In the genomic region with DNA sequence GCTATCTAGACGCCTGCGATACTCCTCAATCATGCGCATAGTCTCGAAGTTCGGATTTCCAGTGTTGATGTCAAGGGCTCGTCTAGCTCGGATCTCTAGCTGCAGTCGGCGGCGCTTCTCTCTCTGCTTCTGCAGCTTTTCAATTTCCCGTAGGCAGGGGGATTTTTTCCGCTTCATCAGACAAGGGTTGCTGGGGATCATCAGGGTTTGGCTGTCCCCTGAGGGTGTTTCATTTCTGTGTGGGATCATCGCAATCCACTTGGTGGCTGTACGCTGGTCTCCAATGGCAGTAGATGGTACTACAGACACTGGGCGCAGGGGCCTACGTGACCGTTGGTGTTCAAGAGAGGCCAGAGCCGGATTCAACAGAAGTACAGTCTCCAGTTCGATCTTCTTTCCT, we compare ENCODE assay signal across 34 mouse cellular contexts. TPM values are rescaled to one million over a fixed set of nuclear protein-coding genes. Genes with fewer than 3 reads are reported as not detected.
DNase-seq lines count a peak whose midpoint lies in the region; ATAC-seq and TF ChIP-seq lines count a peak whose summit lies in the region.
"Had no signal": no experiment of that assay in that cellular context is flagged by ENCODE, and none has a peak within 500 bp of the region (broad histone marks: within the 10 kb centered on the region; RNA-seq: fewer than 3 reads in every experiment).

No protein-coding gene starts in this region.

- no peaks in the 10 kb centered on the region for H3K36me3 ChIP-seq in midbrain, embryonic 14.5 days (ENCODE audit: control insufficient read depth, insufficient read depth, low read length)
- no peaks in the 10 kb centered on the region for H3K36me3 ChIP-seq in midbrain, postnatal 0 days (ENCODE audit: insufficient read depth, low read length)
- H3K36me3 ChIP-seq: forebrain, embryonic 10.5 days; hindbrain, embryonic 10.5 days; hindbrain, embryonic 15.5 days had no signal

- peak; percentile 8 for DNase-seq in midbrain, embryonic 14.5 days
- DNase-seq in midbrain, postnatal 0 days (ENCODE audit: low spot score), result no peak
- DNase-seq in R1 (ENCODE audit: low read depth, low spot score), result peak; percentile 30
- DNase-seq in ZHBTc4 (ENCODE audit: low read depth, low spot score), result peak; percentile 22
- peak; percentile 64 for DNase-seq in retina, embryonic 14.5 days (ENCODE audit: low spot score)
- DNase-seq in lung, postnatal 36 days, result no peak
- DNase-seq in lung, postnatal 25 days (ENCODE audit: low spot score), result no peak
- DNase-seq in lung, postnatal 4 days, result no peak
- DNase-seq: adrenal gland, adult 8-10 months; adrenal gland, postnatal 25 days; cerebellum, adult 11-12 months; cerebellum, adult 9-10 months; cerebellum, postnatal 25 days; gastrocnemius, postnatal 10 days had no signal

- H3K27me3 ChIP-seq in midbrain, embryonic 14.5 days (ENCODE audit: control insufficient read depth, insufficient read depth, low read length), result no peaks in the 10 kb centered on the region
- H3K27me3 ChIP-seq in midbrain, postnatal 0 days (ENCODE audit: insufficient read depth, low read length), result no peaks in the 10 kb centered on the region
- H3K27me3 ChIP-seq: forebrain, embryonic 13.5 days; hindbrain, embryonic 15.5 days had no signal

- H3K4me2 ChIP-seq in midbrain, embryonic 14.5 days (ENCODE audit: low read length), result no peak overlapping the region
- H3K4me2 ChIP-seq in midbrain, postnatal 0 days (ENCODE audit: low read depth, low read length, poor library complexity, severe bottlenecking), result no peak overlapping the region
- H3K4me2 ChIP-seq: forebrain, embryonic 13.5 days; heart, embryonic 11.5 days; hindbrain, embryonic 15.5 days had no signal

- no peak overlapping the region for H3K27ac ChIP-seq in midbrain, embryonic 14.5 days (replicated peaks; ENCODE audit: low read depth, low read length)
- no peak overlapping the region for H3K27ac ChIP-seq in midbrain, postnatal 0 days (ENCODE audit: low read depth, low read length)
- H3K27ac ChIP-seq: forebrain, embryonic 10.5 days; forebrain, embryonic 13.5 days; hindbrain, embryonic 10.5 days; hindbrain, embryonic 15.5 days had no signal

- 87% methylated on average over 19 of the region's 19 CpGs for WGBS in midbrain, embryonic 14.5 days
- WGBS in midbrain, postnatal 0 days, result 82% methylated on average over 19 of the region's 19 CpGs

- no peaks in the 10 kb centered on the region for H3K4me1 ChIP-seq in midbrain, embryonic 14.5 days (ENCODE audit: control insufficient read depth, insufficient read depth, low read length)
- H3K4me1 ChIP-seq in midbrain, postnatal 0 days (ENCODE audit: insufficient read depth, low read length), result no peaks in the 10 kb centered on the region
- H3K4me1 ChIP-seq: forebrain, embryonic 10.5 days; forebrain, embryonic 13.5 days; hindbrain, embryonic 10.5 days; hindbrain, embryonic 15.5 days had no signal

- no peaks in the 10 kb centered on the region for H3K9me3 ChIP-seq in midbrain, embryonic 14.5 days (ENCODE audit: control insufficient read depth, low read length)
- H3K9me3 ChIP-seq in midbrain, postnatal 0 days (ENCODE audit: low read length), result no peaks in the 10 kb centered on the region
- H3K9me3 ChIP-seq: forebrain, embryonic 10.5 days; forebrain, embryonic 13.5 days; hindbrain, embryonic 10.5 days; hindbrain, embryonic 15.5 days had no signal

- no peak for TF ChIP-seq CTCF in midbrain, postnatal 0 days (IDR thresholded peaks at IDR 0.05)

- H3K4me3 ChIP-seq in midbrain, embryonic 14.5 days (replicated peaks; ENCODE audit: low read depth, low read length), result no peak overlapping the region
- H3K4me3 ChIP-seq in midbrain, postnatal 0 days (ENCODE audit: low read depth, low read length), result no peak overlapping the region
- H3K4me3 ChIP-seq: forebrain, embryonic 10.5 days; forebrain, embryonic 13.5 days; hindbrain, embryonic 10.5 days; hindbrain, embryonic 15.5 days had no signal

- ATAC-seq in midbrain, embryonic 14.5 days (ENCODE audit: low FRiP score, low TSS enrichment), result no peak
- no peak for ATAC-seq in midbrain, postnatal 0 days (ENCODE audit: low FRiP score)
- ATAC-seq: activated CD4-positive, CD25-positive, alpha-beta regulatory T cell, adult 4 months; CD4-positive, CD25-positive, alpha-beta regulatory T cell, adult 4 months; forebrain, embryonic 13.5 days; forebrain, embryonic 16.5 days had no signal

- no peak overlapping the region for H3K9ac ChIP-seq in midbrain, embryonic 14.5 days (replicated peaks; ENCODE audit: low read length)
- no peak overlapping the region for H3K9ac ChIP-seq in midbrain, postnatal 0 days (replicated peaks; ENCODE audit: low read length, poor library complexity, severe bottlenecking)
- H3K9ac ChIP-seq: forebrain, embryonic 13.5 days; hindbrain, embryonic 15.5 days had no signal

RNA-seq across cellular contexts. Expression of gene Kif2b, which starts 0.5 kb away (rescaled TPM):
- not detected in 2 replicates for polyA plus RNA-seq in midbrain, embryonic 14.5 days (2014; fragmentation: Nextera tagmentation; extraction: Ambion mirVana)
- total RNA-seq in midbrain, postnatal 0 days (2014; rRNA removed), result not detected in 2 replicates
- polyA plus RNA-seq in midbrain, postnatal 0 days (2015; fragmentation: Nextera tagmentation; extraction: Ambion mirVana), result not detected in 2 replicates
- total RNA-seq: adrenal gland, adult 8-10 months; adrenal gland, postnatal 25 days; common myeloid progenitor, adult 5-6 weeks; ES-E14; gastrocnemius, adult 18-20 months; gastrocnemius, postnatal 10 days; gastrocnemius, postnatal 4 days; heart, adult 8-10 months; heart, postnatal 25 days had no signal
- polyA plus RNA-seq: activated CD4-positive, CD25-positive, alpha-beta regulatory T cell, adult 4 months; brain, embryonic 14.5 days; C2C12; CD4-positive, CD25-positive, alpha-beta regulatory T cell, adult 4 months; embryonic facial prominence, embryonic 14.5 days; forebrain, embryonic 10.5 days; forebrain, embryonic 13.5 days; forebrain, embryonic 16.5 days; heart, embryonic 11.5 days; heart, embryonic 14.5 days; heart, postnatal 0 days; hindbrain, embryonic 10.5 days; hindbrain, embryonic 15.5 days; intestine, embryonic 14.5 days had no signal

Comparison
In these comparisons a context has a peak if more than half of its experiments do, and no peak if none do; other contexts are left out.
1. DNase-seq: peak in midbrain, embryonic 14.5 days (single experiment), R1 (single experiment), ZHBTc4 (single experiment) and retina, embryonic 14.5 days (single experiment); none in midbrain, postnatal 0 days (single experiment), lung, postnatal 36 days (single experiment), lung, postnatal 25 days (single experiment) and lung, postnatal 4 days (0 of 2).